Mouse (Mus musculus): ENCODE measurements around the gene Sim1. TPM values are rescaled to one million over a fixed set of nuclear protein-coding genes. Genes with fewer than 3 reads are reported as not detected.

Sim1 gene
- total and polyA plus RNA-seq, 2 experiments from 2014 or later = 1.6 to 2.1 TPM

DNA sequence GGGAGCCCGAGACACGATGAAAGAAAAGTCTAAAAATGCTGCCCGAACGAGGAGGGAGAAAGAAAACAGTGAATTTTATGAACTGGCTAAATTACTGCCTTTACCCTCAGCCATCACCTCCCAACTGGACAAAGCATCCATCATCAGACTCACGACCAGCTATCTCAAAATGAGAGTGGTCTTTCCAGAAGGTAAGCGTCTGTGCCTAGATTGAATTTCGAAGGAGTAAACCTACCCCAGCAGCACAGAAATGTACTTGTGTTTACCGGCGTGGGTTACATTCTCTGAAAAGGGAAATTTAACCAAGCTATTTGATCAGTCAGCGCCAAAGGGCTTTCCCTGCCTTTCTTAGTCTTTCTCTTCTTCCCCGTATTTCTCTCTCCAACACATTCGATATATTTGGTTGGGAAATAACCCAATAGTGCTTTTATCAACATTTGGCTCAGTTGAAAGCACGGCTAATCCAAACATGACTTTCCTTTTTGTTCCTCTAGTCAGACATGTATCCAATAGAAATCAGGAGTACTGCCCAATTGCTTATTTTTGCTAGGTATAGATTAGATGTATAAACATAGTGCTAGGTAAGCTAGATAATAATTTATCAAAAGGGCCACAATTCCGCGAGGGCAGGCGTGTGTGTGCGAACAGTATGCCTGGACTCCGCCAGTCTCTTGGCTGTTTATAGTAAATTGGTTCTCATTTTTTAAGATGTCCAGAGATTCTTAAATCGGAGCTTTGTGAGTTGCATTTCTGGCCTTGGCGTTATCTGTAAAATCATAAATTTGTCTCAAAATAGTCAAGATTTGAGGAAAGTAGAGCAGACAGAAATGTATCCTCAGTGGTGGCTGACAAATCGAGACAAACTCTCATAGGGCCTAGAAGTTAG is 1.6 kb downstream of the Sim1 start:
- H3K9ac ChIP-seq (replicated peaks; ENCODE audit: low read length, poor library complexity, severe bottlenecking) = no peak overlapping the region
- peaks cover 77% of the 10 kb centered on the region for H3K27me3 ChIP-seq (ENCODE audit: insufficient read depth, low read length)
- no peak overlapping the region for H3K27ac ChIP-seq (ENCODE audit: low read depth, low read length)
- no peaks in the 10 kb centered on the region for H3K36me3 ChIP-seq (ENCODE audit: insufficient read depth, low read length)
- DNase-seq (ENCODE audit: low spot score) = no peak
- 5% methylated on average over 21 of the region's 21 CpGs for WGBS
- TF ChIP-seq CTCF (IDR thresholded peaks at IDR 0.05) = no peak
- H3K9me3 ChIP-seq (ENCODE audit: low read length) = no peaks in the 10 kb centered on the region
- no peak overlapping the region for H3K4me2 ChIP-seq (ENCODE audit: low read depth, low read length, poor library complexity, severe bottlenecking)
- H3K4me3 ChIP-seq (ENCODE audit: low read depth, low read length) = no peak overlapping the region
- ATAC-seq (ENCODE audit: low FRiP score) = no peak
- 0 out of 2 replicates have a peak, but pooled peaks cover 6% of the 10 kb centered on the region for H3K4me1 ChIP-seq (ENCODE audit: insufficient read depth, low read length)

DNA sequence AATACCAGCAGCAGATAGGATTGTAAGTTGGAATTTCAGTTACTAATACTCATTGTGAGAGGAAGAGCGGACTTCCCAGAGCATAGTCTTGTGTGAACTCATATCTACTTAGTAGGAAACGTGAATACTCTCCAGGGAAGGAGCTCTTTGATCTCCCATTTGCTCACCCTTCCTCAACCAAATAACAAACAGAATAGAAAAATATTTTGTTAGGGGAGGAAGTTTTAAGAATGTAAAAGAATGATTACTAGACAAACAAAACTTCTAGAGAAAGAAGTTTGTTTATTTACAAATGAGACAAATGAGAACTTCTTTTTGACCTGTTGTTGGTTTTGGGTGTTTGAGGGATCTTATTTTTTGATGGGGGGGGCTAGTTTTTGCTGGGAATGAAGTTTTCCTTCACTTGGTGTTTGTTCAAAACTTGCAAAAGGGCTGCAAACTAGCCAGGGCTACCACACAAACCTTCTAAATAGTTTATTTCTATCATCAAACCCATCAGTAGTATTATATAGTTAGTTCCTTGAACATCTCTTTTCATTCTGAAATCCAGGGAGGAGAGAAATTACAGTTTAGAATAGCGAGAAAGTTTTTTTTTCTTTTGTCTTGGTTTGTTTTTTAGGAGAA is 2.3 kb downstream of the Sim1 start:
- no peak for TF ChIP-seq CTCF (IDR thresholded peaks at IDR 0.05)
- 0 out of 2 replicates have a peak, but pooled peaks cover 6% of the 10 kb centered on the region for H3K4me1 ChIP-seq (ENCODE audit: insufficient read depth, low read length)
- no peak overlapping the region for H3K27ac ChIP-seq (ENCODE audit: low read depth, low read length)
- H3K4me3 ChIP-seq (ENCODE audit: low read depth, low read length) = no peak overlapping the region
- ATAC-seq (ENCODE audit: low FRiP score) (no peak), DNase-seq (ENCODE audit: low spot score) (no peak)
- peaks cover 77% of the 10 kb centered on the region for H3K27me3 ChIP-seq (ENCODE audit: insufficient read depth, low read length)
- no peaks in the 10 kb centered on the region for H3K36me3 ChIP-seq (ENCODE audit: insufficient read depth, low read length)
- H3K9ac ChIP-seq (replicated peaks; ENCODE audit: low read length, poor library complexity, severe bottlenecking) = no peak overlapping the region
- H3K9me3 ChIP-seq (ENCODE audit: low read length) = no peaks in the 10 kb centered on the region
- no peak overlapping the region for H3K4me2 ChIP-seq (ENCODE audit: low read depth, low read length, poor library complexity, severe bottlenecking)
- WGBS = 4% methylated on average over 3 of the region's 3 CpGs

DNA sequence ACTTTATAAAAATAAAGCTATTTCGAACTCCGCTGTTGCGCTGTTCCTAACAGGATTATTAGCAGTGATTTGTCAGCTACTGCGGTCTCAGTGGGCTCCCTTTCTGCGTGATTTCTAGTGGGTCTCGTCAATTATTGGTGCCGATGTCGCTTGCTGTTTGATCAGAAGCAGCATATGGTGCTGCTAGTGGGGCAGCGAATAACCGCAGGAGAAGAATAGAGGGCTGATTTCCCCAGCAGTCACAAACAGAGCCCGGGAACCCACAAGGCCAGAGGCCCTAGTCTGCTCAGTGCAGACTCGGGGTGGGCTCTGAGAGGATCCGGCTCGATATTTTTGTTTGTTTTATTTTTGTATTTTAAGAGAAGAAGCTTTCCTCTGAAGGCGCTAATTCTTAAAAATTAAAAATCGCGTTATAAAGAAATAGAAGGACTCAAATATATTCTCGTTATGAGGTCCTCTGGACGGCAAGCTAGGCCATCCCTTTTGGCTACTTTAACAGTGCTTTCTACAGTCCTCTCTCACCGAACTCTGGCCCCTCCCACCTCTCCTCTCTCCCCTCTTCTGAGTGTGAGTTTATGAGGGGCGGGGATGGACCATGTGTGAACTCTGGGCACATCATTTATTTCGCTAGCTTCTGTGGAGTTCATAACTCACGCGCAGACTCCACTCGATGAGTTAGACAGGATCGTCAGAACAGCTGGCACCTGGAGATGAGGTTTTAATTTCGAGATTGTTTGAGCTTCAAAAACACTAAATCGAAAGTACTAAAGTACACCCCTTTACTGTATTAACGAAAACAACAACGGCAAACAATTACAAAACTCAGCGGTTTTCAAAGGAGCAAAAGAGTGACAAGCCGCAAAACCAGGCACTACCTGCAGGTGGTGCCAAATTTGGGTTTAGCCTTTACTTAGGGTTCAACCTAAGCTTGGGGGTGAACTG is 3.2 kb downstream of the Sim1 start:
- DNase-seq (ENCODE audit: low spot score) (peak; percentile 40), ATAC-seq (ENCODE audit: low FRiP score) (no peak)
- Histone ChIP-seq H3K27ac (ENCODE audit: low read depth, low read length) (no peak overlapping the region), H3K9ac (replicated peaks; ENCODE audit: low read length, poor library complexity, severe bottlenecking) (no peak overlapping the region), H3K4me1 (ENCODE audit: insufficient read depth, low read length) (0 out of 2 replicates have a peak, but pooled peaks cover 6% of the 10 kb centered on the region), H3K4me3 (ENCODE audit: low read depth, low read length) (no peak overlapping the region), H3K36me3 (ENCODE audit: insufficient read depth, low read length) (no peaks in the 10 kb centered on the region), H3K27me3 (ENCODE audit: insufficient read depth, low read length) (peaks cover 74% of the 10 kb centered on the region), H3K4me2 (ENCODE audit: low read depth, low read length, poor library complexity, severe bottlenecking) (no peak overlapping the region), H3K9me3 (ENCODE audit: low read length) (no peaks in the 10 kb centered on the region)
- peak; percentile 60 for TF ChIP-seq CTCF (IDR thresholded peaks at IDR 0.05)
- WGBS = 3% methylated on average over 32 of the region's 32 CpGs

GRCm38 (mm10) chr10:50898621-50899020 is 4.1 kb downstream of the Sim1 start:
- Histone ChIP-seq H3K9ac (replicated peaks; ENCODE audit: low read length, poor library complexity, severe bottlenecking) (no peak overlapping the region), H3K27ac (ENCODE audit: low read depth, low read length) (no peak overlapping the region), H3K27me3 (ENCODE audit: insufficient read depth, low read length) (peaks cover 73% of the 10 kb centered on the region), H3K9me3 (ENCODE audit: low read length) (no peaks in the 10 kb centered on the region), H3K4me2 (ENCODE audit: low read depth, low read length, poor library complexity, severe bottlenecking) (no peak overlapping the region), H3K36me3 (ENCODE audit: insufficient read depth, low read length) (no peaks in the 10 kb centered on the region), H3K4me1 (ENCODE audit: insufficient read depth, low read length) (0 out of 2 replicates have a peak, but pooled peaks cover 6% of the 10 kb centered on the region), H3K4me3 (ENCODE audit: low read depth, low read length) (no peak overlapping the region)
- TF ChIP-seq CTCF (IDR thresholded peaks at IDR 0.05) = no peak
- no peak for DNase-seq (ENCODE audit: low spot score)
- no peak for ATAC-seq (ENCODE audit: low FRiP score)
- 8% methylated on average over 2 of the region's 2 CpGs for WGBS

- Histone ChIP-seq H3K9me3 (ENCODE audit: low read length) (no peaks in the 10 kb centered on the region), H3K36me3 (ENCODE audit: insufficient read depth, low read length) (no peaks in the 10 kb centered on the region), H3K27me3 (ENCODE audit: insufficient read depth, low read length) (peaks cover 70% of the 10 kb centered on the region), H3K9ac (replicated peaks; ENCODE audit: low read length, poor library complexity, severe bottlenecking) (no peak overlapping the region), H3K4me1 (ENCODE audit: insufficient read depth, low read length) (no peaks in the 10 kb centered on the region), H3K4me2 (ENCODE audit: low read depth, low read length, poor library complexity, severe bottlenecking) (no peak overlapping the region), H3K4me3 (ENCODE audit: low read depth, low read length) (no peak overlapping the region), H3K27ac (ENCODE audit: low read depth, low read length) (no peak overlapping the region)
- no peak for DNase-seq (ENCODE audit: low spot score)
- no peak for ATAC-seq (ENCODE audit: low FRiP score)
- TF ChIP-seq CTCF (IDR thresholded peaks at IDR 0.05) = no peak
- WGBS = 3% methylated on average over 21 of the region's 21 CpGs
These were observed 5.5 kb downstream of the Sim1 start for GRCm38 (mm10) chr10:50899846-50900745.

Measured in midbrain, postnatal 0 days (tissue).